Mouse (Mus musculus) splenic B cell, adult 2 months (primary cell): ENCODE results near the gene Dennd2c.
A peak's percentile ranks its signal among the peaks of the same experiment; 100 is the strongest.
"Not testable (repeated sequence)": the region's sequence is repeated elsewhere in the genome, so short reads cannot be mapped to it uniquely, and the experiment has no call there.

Source experiments
- DNase-seq: peaks from one replicate; pipeline ENCODE4 v3.0.0-alpha.2; 2011; ENCODE audit warnings: low read depth, low spot score
- H3K27me3 ChIP-seq: 2 replicates; pipeline ENCODE4 v1.6.1; 2012; ENCODE audit warnings: mild to moderate bottlenecking, low read length, moderate library complexity, mixed read lengths; ENCODE audit not compliant: control insufficient read depth, poor library complexity, insufficient read depth, severe bottlenecking
- H3K36me3 ChIP-seq: 2 replicates; pipeline ENCODE4 v1.6.1; 2012; ENCODE audit warnings: mild to moderate bottlenecking, low read length, moderate library complexity, mixed read lengths; ENCODE audit not compliant: control insufficient read depth, poor library complexity, insufficient read depth, severe bottlenecking

Gene Dennd2c

GRCm38 (mm10) chr3:103171505-103172267 lies 69.3 kb downstream of the Dennd2c start, which contains the start of gene Bcas2:
Gene Bcas2 (plus strand): TSS chr3:103171655.
- peaks cover under 1% of the 10 kb centered on the region; the same call in 1 of the 2 replicates for H3K36me3 ChIP-seq

GRCm38 (mm10) chr3:103172615-103173014 lies 70.2 kb downstream of the Dennd2c start:
- H3K27me3 ChIP-seq = no peaks in the 10 kb centered on the region
- DNase-seq = peak; percentile 25
- peaks cover 4% of the 10 kb centered on the region for H3K36me3 ChIP-seq

More at GRCm38 (mm10) chr3:103171505-103172267, 69.3 kb downstream of the Dennd2c start, which contains the start of gene Bcas2:
- DNase-seq = peak; percentile 99
- H3K27me3 ChIP-seq = no peaks in the 10 kb centered on the region

GRCm38 (mm10) chr3:103176740-103177139 lies 74.3 kb downstream of the Dennd2c start:
- Histone ChIP-seq H3K36me3 (peaks cover 9% of the 10 kb centered on the region), H3K27me3 (no peaks in the 10 kb centered on the region)
- DNase-seq = no peak

- no peak for DNase-seq
- no peaks in the 10 kb centered on the region for H3K27me3 ChIP-seq
- peaks cover 9% of the 10 kb centered on the region for H3K36me3 ChIP-seq
Measured at GRCm38 (mm10) chr3:103179527-103179926, 77.1 kb downstream of the Dennd2c start.

GRCm38 (mm10) chr3:103181171-103181570 lies 78.8 kb downstream of the Dennd2c start:
- H3K27me3 ChIP-seq = no peaks in the 10 kb centered on the region
- H3K36me3 ChIP-seq = peaks cover 9% of the 10 kb centered on the region
- DNase-seq = no peak

GRCm38 (mm10) chr3:103182821-103183220 lies 80.4 kb downstream of the Dennd2c start:
- DNase-seq = no peak
- H3K36me3 ChIP-seq = 0 out of 2 replicates have a peak, but pooled peaks cover 5% of the 10 kb centered on the region
- no peaks in the 10 kb centered on the region for H3K27me3 ChIP-seq

GRCm38 (mm10) chr3:103184467-103184866 lies 82.1 kb downstream of the Dennd2c start:
- not testable (repeated sequence) for H3K27me3 ChIP-seq, H3K36me3 ChIP-seq
- DNase-seq = peak; percentile 42

- H3K27me3 ChIP-seq = no peaks in the 10 kb centered on the region
Measured at GRCm38 (mm10) chr3:103188451-103188850, 86.0 kb downstream of the Dennd2c start.

DNA sequence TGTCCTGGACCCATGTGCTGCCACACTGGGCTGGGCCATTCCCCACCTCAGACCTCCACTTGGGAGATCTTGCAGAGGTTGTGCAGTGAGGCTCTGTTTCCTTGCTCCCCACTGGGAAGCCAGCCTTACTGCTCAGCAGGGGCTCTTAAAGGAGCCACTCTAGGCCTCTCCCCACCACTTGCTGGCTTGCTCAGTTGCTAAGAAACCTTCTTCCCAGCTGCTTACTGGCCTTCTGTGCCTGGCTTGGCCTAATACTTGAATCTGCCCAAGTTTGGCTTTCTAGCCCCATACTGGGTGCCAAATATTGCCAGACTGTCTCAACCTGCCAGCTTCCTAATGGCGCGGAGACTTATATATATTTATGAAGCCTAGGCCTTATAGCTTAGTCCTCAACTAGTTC lies 86.5 kb downstream of the Dennd2c start:
- no peaks in the 10 kb centered on the region for H3K36me3 ChIP-seq
- DNase-seq = no peak
- no peaks in the 10 kb centered on the region for H3K27me3 ChIP-seq

More at GRCm38 (mm10) chr3:103188451-103188850, 86.0 kb downstream of the Dennd2c start:
- DNase-seq = no peak
- H3K36me3 ChIP-seq = no peaks in the 10 kb centered on the region

DNA sequence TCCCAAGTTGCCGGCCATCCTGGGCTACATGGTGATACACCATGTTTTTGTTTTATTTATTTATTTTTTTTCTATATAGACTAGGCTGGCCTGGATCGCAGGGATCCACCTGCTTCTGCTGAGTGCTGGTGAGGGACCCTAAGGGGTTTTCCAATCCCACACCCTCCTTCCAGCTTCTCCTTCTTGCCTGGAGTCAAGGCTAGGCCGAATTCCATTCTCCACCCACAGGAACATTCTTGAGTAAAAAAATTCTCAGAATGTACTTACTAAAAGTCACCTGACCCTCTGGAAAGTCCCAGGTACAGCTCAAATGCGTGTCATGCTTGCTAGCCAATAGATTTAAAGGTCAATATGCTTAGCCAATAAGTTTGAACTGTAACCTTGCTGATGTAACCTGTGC lies 89.8 kb downstream of the Dennd2c start:
- Histone ChIP-seq H3K27me3 (no peaks in the 10 kb centered on the region), H3K36me3 (no peaks in the 10 kb centered on the region)
- no peak for DNase-seq

DNA sequence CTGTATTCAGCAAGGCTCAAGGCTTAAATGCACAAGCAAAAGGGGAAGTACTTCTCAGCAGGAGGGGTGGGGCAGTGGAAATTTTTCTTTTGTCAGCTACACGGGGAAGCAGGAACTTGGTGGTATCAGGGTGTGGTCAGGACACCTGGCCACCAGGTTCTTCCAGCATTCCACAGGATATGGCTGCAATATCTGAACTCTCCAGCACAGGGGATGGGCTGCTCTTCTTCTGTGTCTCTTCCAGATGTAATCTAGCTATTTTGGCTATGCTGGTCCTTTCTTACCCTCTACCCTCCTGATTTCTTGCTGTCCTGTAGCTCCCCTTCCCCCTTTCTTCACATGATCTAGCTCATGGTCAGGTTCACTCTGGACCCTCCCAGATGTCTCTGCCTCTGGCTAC lies 90.8 kb downstream of the Dennd2c start:
- H3K27me3 ChIP-seq = no peaks in the 10 kb centered on the region
- H3K36me3 ChIP-seq = no peaks in the 10 kb centered on the region
- no peak for DNase-seq

DNA sequence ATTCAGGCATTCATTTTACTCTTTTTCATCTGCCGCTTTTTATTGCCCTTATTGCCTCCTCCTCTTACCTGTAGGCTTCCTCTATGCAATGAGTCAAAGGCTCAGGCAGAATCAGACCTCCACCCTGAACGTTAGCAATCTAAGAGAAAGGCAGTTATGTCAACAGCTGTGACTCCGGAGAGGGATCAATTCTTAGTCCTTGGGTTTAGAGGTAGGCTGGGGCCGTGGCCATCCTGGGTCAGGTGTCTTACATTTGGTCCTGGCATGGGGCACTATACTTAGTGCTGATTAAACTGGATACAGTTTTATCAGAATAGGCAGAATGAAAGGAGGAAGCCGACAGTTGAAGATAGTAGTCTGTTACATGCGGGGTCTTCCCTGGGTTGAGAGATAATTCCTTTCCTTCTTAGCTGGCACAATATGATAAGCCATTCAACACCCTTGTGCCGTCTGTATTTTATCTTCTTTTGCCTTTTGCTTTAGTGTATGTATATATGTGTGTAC lies 94.0 kb downstream of the Dennd2c start:
- Histone ChIP-seq H3K27me3 (no peaks in the 10 kb centered on the region), H3K36me3 (no peaks in the 10 kb centered on the region)
- DNase-seq = no peak

DNA sequence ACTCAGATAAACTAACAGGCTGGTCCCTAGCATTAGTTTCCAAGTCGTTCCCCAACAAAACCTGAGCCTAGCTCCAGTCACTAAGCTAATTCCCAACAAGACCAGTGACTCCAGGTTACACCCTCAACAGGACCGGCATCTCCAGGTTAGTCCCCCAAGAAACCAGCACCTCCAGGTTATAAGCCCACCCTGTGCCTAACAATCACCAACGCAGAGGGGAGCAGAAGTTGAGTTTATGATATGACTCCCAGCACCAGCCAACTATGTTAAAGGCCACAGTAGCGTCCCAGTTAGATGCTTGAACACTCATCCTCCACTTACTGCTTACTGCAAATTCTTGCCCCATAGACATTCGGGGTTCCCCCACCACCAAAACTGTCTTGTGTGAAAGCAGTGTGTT lies 97.0 kb downstream of the Dennd2c start:
- no peak for DNase-seq
- H3K36me3 ChIP-seq = no peaks in the 10 kb centered on the region

GRCm38 (mm10) chr3:103201105-103201504 lies 98.7 kb downstream of the Dennd2c start:
- H3K27me3 ChIP-seq, H3K36me3 ChIP-seq, DNase-seq: not testable (repeated sequence)

More for the DNA sequence above, 97.0 kb downstream of the Dennd2c start:
- H3K27me3 ChIP-seq = no peaks in the 10 kb centered on the region

DNA sequence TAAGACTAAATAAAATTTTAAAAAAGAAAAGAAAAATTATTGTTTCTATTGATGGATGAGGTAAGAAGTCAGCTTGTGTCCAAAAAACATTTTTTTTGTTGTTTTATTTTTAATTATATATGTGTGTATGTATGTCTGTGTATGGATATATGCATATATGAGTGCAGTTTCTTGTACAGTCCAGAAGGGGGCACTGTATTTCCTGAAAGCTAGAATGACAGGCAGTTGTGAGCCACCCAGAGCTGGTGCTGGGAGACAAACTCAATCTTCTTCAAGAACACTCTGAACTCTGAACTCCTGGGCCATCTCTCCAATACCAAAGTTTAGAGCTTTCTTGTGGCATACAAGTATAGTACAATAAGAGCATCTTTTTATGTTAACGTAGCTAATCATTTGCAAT lies 101.2 kb downstream of the Dennd2c start:
- no peak for DNase-seq
- no peaks in the 10 kb centered on the region for H3K27me3 ChIP-seq
- no peaks in the 10 kb centered on the region for H3K36me3 ChIP-seq
